Comparison of ENCODE assay signal across 7 mouse cellular contexts in the genomic region with DNA sequence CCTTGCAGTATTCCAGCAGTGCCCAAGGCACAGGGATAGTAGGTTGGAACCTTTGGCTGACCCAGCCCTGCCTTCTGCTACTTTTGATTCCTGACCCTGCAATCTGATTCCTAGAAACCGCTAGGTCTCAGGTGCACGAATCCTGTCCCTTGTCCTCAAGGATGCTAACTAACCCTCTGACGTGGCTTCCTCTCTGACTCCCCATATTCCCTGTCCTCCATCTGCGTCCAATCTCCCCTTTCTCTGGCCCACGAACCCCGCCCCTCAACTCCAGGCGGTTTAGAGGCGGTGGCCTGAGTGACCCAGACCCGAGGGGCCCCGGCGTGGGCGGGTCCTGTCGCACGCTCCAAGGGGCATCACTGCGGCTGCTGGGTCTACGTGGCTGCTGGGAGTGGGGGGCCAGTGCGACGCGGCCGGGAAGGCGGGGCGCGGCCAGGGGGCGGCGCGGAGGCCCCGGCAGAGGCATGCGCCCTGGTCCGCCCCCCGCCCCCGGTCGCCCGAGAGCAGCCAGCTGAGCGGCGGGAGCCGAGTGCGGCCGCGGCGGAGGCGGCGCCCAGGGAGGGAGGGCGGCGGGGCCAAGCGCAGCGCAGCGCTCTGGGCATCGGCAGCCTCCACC. TPM values are rescaled to one million over a fixed set of nuclear protein-coding genes. Genes with fewer than 3 reads are reported as not detected.
DNase-seq lines count a peak whose midpoint lies in the region; ATAC-seq and TF ChIP-seq lines count a peak whose summit lies in the region.

Gpr153 (plus strand) TSS at position 612 of the 616 bp plus-strand sequence.

- H3K4me1 ChIP-seq in ES-Bruce4 (ENCODE audit: control insufficient read depth, insufficient read depth, low read length), result peaks cover 4% of the 10 kb centered on the region
- peaks cover 50% of the 10 kb centered on the region for H3K4me1 ChIP-seq in embryonic facial prominence, embryonic 13.5 days
- peaks cover 73% of the 10 kb centered on the region for H3K4me1 ChIP-seq in heart, embryonic 15.5 days (replicated peaks)

- no peak for DNase-seq in Patski (ENCODE audit: low read depth, low spot score)
- DNase-seq in left cerebral cortex, adult 8-10 months (ENCODE audit: low spot score in 2 of 2), result peak in 1 of 2 experiments; percentile 59
- peak; percentile 68 for DNase-seq in mesoderm, embryonic 11.5 days (ENCODE audit: low read depth, low spot score)
- peak; percentile 73 for DNase-seq in testis, postnatal 10 days (ENCODE audit: low spot score)

- H3K9me3 ChIP-seq in ES-Bruce4 (replicated peaks; ENCODE audit: control insufficient read depth, insufficient read depth, low read length, poor library complexity, severe bottlenecking), result no peaks in the 10 kb centered on the region
- H3K9me3 ChIP-seq in embryonic facial prominence, embryonic 13.5 days, result no peaks in the 10 kb centered on the region
- no peaks in the 10 kb centered on the region for H3K9me3 ChIP-seq in heart, embryonic 15.5 days (replicated peaks)

- peak within 1 kb of the TSS; percentile 93 for H3K4me2 ChIP-seq in embryonic facial prominence, embryonic 13.5 days
- H3K4me2 ChIP-seq in heart, embryonic 15.5 days, result peak within 1 kb of the TSS; percentile 94

- TF ChIP-seq CTCF in ES-Bruce4 (IDR thresholded peaks at IDR 0.05; ENCODE audit: low read depth, low read length), result no peak
- TF ChIP-seq CTCF in Patski (IDR thresholded peaks at IDR 0.05), result no peak

- H3K4me3 ChIP-seq in ES-Bruce4 (ENCODE audit: low read depth, low read length), result peak within 1 kb of the TSS; percentile 69
- H3K4me3 ChIP-seq in embryonic facial prominence, embryonic 13.5 days, result peak within 1 kb of the TSS; percentile 70
- H3K4me3 ChIP-seq in heart, embryonic 15.5 days, result peak within 1 kb of the TSS; percentile 71

- CTCF ChIA-PET in Patski (lab: Charles Lee), result interaction anchor here (0.7 to 2.1 kb wide), 4 partner anchors 9 to 61 kb away, joined by 3 to 11 read pairs (median 6); no protein-coding TSS in a partner anchor

- peak; percentile 22 for ATAC-seq in Patski
- ATAC-seq in embryonic facial prominence, embryonic 13.5 days (ENCODE audit: insufficient number of reproducible peaks, insufficient read depth, low FRiP score, low TSS enrichment, low read depth), result peak; percentile 54
- peak; percentile 71 for ATAC-seq in heart, embryonic 15.5 days (replicated peaks; ENCODE audit: insufficient number of reproducible peaks, insufficient read depth, low FRiP score, low read depth)

- in situ Hi-C loops in Patski (cut with MboI; ENCODE audit: low pct_unique_long_range_greater_than_20kb), result loop anchor here (5.0 kb wide), 1 partner anchor 61 kb away; no protein-coding TSS in a partner anchor

- TF ChIP-seq POLR2A in ES-Bruce4 (IDR thresholded peaks at IDR 0.05; ENCODE audit: insufficient read depth, low read length), result no peak

- no peaks in the 10 kb centered on the region for H3K36me3 ChIP-seq in ES-Bruce4 (ENCODE audit: control insufficient read depth, insufficient read depth, low read length, poor library complexity, severe bottlenecking)
- no peaks in the 10 kb centered on the region for H3K36me3 ChIP-seq in embryonic facial prominence, embryonic 13.5 days
- H3K36me3 ChIP-seq in heart, embryonic 15.5 days, result 0 out of 2 replicates have a peak, but pooled peaks cover 3% of the 10 kb centered on the region

- POLR2A ChIA-PET in Patski (lab: Charles Lee), result interaction anchor here (1.3 kb wide), 1 partner anchor 16 kb away, joined by 3 read pairs; no protein-coding TSS in a partner anchor

- WGBS in embryonic facial prominence, embryonic 13.5 days, result under 1% methylated on average over 42 of the region's 48 CpGs
- 2% methylated on average over 38 of the region's 48 CpGs for WGBS in heart, embryonic 15.5 days

- peak within 1 kb of the TSS; percentile 86 for H3K9ac ChIP-seq in ES-Bruce4 (ENCODE audit: low read depth, poor library complexity, severe bottlenecking)
- H3K9ac ChIP-seq in embryonic facial prominence, embryonic 13.5 days, result peak within 1 kb of the TSS; percentile 89
- peak within 1 kb of the TSS; percentile 78 for H3K9ac ChIP-seq in heart, embryonic 15.5 days

- no peaks in the 10 kb centered on the region for H3K27me3 ChIP-seq in ES-Bruce4 (ENCODE audit: control insufficient read depth, insufficient read depth, low read length, poor library complexity, severe bottlenecking)
- H3K27me3 ChIP-seq in Patski, result no peaks in the 10 kb centered on the region
- H3K27me3 ChIP-seq in embryonic facial prominence, embryonic 13.5 days, result peaks cover 23% of the 10 kb centered on the region
- H3K27me3 ChIP-seq in heart, embryonic 15.5 days, result peaks cover 9% of the 10 kb centered on the region; the same call in 1 of the 2 replicates

- H3K27ac ChIP-seq in ES-Bruce4 (ENCODE audit: insufficient read depth, low read length), result no peak within 1 kb of the TSS
- peak within 1 kb of the TSS; percentile 83 for H3K27ac ChIP-seq in embryonic facial prominence, embryonic 13.5 days
- peak within 1 kb of the TSS; percentile 93 for H3K27ac ChIP-seq in heart, embryonic 15.5 days

- TF ChIP-seq EP300 in ES-Bruce4 (IDR thresholded peaks at IDR 0.05; ENCODE audit: insufficient read depth, low read depth, low read length), result no peak

RNA-seq across cellular contexts. Expression of gene Gpr153, which starts in this region (rescaled TPM):
- polyA plus RNA-seq in ES-Bruce4 (2011; ENCODE audit: insufficient read depth, insufficient read length, low read depth, missing spikeins) (7.2 and 7.9 TPM in 2 replicates), Patski (2021) (21.1 TPM)
- 11.1 TPM in 2 replicates for polyA plus RNA-seq in embryonic facial prominence, embryonic 13.5 days (2015; fragmentation: Nextera tagmentation; extraction: Ambion mirVana)
- polyA plus RNA-seq in heart, embryonic 15.5 days (2015; fragmentation: Nextera tagmentation; extraction: Ambion mirVana), result 11.2 and 13.2 TPM in 2 replicates
- 10 to 100 TPM; 27.5 to 40.2 (median 31.6) TPM for total RNA-seq in left cerebral cortex, adult 8-10 months (2022)
